Mouse (Mus musculus) G1E-ER4 (cell line): Measurements from ENCODE around the gene Ttc27. TPM values are rescaled to one million over a fixed set of nuclear protein-coding genes. Genes with fewer than 3 reads are reported as not detected.

Experiments
- GATA1 ChIP-seq: IDR thresholded peaks from one replicate; pipeline ENCODE4 v1.8.0; 2012; ENCODE audit warnings: low read length, inconsistent platforms
- polyA plus RNA-seq: library from polyadenylated mRNA; stranded (reverse); fragments of >175 nt; gene quantifications from 2 replicates; pipeline ENCODE4 v1.2.3, GENCODE M21; 2012

Ttc27 gene
- polyA plus RNA-seq, 1 experiment: 30.0 TPM

DNA sequence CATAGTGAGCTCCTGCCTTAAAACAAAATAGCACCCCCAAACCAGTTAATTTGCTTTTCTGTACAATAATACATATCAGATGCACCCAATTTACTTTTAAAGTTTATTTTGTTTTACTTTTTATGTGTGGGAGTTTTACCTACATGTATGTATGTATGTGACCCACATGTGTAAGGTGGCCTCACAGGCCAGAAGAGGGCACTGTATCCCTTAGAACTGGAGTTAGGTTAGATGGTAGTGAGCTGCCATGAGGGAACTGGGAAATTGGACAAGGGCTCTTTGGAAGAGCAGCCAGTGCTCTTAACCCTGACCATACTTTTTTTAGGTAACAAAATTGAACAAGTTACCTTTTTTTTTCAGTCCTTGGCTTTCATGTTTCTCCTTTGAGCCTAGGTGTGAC, 15.3 kb downstream of the Ttc27 start:
- no peak for TF ChIP-seq GATA1

DNA sequence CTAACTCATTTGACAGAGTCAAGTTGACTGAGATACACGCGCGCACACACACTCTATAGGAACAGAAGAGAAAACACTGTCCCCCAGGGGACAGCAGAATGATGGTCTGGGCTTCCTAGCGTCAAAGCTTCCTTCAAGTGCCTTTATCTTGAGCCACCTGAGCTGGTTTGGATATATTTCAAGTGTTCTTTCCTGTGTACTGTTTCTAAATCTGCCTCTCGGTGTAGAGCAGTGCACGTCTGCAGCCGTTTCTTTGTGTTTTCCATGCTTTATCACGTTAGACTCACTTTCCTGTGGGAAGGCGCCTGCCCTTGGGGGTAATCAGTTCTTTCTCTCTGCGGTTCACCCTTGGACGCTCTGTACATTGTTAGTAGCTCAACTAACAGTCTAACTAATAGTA, 17.9 kb downstream of the Ttc27 start:
- no peak for TF ChIP-seq GATA1

DNA sequence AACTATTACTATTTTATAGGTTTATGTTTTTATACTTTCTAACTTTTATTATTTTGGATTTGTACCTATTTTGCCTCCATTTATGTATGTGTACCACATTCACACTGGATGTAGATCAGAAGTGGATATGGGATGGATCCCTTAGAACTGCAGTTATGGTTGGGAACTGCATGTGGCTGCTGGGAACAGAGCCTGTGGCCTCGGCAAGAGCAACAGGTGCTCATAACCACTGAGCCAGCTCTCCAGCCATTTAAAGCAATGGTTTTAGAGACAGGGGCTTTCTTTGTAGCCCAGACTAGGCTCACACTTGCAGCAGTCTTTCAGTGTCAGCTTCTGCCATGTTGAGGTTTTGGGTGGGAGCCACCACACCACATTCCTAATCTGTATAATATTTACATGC, 32.1 kb downstream of the Ttc27 start:
- TF ChIP-seq GATA1: no peak

DNA sequence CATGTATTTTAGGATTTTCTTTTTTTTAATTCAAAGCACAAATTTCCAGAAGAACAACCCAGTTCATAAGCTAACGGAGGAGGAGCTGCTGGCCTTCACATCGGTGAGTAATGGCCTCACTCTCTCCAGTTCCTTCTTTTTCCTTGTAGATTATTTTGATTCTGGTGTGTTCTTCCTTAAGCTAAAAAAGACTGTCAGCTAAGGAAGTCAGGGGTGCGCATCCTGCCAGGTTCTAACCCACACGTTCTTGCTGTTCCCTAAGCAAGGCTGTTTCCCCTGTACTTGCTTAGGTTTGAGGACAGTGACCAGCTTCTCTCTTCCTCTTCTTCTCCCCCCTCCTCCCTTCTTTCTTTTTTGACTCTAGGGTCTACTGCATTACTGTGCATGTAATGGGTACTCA, 33.5 kb downstream of the Ttc27 start:
- no peak for TF ChIP-seq GATA1

DNA sequence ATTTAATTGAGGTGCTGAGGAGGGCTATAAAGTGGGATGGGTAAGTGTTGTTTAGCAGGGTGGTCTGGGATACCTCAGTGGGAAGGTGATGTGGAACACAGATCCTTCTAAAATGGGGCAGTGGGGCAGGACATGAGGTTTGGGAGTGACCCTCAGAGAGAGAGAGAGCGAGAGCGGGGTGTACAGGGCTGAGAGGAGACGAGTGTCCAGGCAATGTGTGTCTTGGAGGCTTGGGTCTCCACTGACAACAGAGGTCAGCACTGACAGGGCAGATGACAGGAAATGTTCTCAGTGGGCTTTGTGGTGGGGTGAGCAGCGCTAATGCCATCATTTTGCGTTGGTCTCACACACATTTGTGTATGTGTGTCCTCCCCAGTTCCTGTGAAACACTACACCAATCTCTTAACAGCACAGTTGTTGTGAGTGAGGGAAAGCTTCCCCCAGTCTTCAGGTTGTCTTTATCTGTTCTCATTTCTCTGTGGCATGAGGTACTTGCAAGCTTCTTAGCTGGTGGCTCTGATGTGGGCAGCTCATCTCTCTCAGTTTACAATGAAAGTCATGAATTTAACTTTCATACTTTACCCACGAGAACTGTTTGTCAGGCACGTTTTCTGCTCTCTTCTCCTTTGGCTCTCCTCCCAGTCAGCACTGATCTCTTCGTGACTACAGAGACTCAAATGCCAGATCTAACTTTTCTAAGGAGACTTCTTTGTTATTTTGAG, 35.5 kb downstream of the Ttc27 start:
- no peak for TF ChIP-seq GATA1

DNA sequence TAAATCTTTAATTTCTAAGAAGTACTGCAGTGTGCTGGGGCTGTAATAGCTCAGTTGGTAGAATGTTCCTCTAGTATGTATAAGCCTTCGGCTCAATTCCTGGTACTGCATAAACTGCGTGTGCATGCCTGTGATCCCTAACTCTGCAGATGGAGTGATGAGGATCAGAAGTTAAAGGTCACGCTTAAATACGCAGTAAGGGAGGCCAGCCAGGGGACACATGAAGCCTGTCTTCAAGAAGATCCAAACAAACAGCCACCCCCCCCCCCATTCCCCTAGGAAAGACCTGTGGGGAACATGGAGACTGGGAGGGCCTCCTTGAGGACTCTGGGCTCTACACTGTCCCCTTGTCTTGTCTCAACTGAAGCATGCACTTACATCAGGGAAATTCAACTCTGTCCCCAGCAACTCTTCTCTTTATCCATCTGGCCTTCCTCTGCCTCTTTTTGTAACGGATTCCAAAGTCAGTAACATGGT, 36.1 kb downstream of the Ttc27 start:
- TF ChIP-seq GATA1: no peak

DNA sequence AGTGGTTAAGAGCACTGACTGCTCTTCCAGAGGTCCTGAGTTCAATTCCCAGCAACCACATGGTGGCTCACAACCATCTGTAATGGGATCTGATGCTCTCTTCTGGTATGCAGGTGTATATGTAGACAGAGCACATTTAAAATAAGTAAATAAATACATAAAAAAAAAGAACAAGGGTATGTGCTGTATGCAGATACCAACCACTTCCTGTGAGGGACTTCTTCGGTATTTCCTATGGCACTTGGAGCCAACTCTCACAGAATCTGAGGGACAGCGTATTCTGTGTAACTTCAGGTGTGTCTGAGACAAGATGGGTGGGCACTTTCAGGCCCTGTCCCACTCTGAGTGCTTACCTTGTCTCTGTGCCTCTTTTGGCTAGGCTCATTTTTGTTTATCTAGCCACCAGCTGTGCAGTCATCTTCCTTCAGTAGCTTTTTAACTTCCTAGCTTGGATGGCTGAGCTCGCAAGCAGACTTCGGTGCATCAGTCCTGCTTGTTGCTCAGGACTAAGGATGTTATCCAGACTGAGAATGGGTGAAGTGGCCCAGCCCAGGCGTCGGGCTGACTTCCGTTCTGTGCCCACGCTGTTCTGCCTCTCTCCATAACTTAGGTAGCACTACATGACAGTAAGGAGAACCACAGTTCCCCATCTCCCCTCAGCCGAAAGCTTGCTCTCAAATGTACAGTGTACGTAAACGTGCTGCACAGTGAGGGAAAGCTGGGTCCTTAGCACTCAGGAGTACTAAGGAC, 37.0 kb downstream of the Ttc27 start:
- no peak for TF ChIP-seq GATA1

DNA sequence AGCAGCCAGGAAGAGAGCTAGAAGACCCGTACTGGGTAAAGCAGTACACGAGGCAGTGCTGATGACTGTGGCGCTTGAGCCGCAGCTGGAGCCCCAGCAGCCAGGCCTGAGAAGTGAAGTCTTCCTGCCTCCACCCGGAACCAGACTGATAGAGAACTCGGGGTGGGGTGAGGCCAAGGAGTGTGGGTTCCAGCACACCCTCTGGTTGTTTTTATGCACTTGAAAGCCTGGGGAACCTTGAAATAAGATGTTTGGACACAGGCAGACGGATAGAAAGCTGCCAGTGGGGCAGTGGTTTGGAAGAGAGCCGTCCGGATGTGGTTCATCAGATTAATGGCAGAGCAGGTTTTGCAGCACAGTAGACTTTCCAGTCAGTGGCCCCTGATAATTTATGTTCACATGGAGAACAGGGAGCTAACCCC, 51.9 kb downstream of the Ttc27 start:
- TF ChIP-seq GATA1: no peak

DNA sequence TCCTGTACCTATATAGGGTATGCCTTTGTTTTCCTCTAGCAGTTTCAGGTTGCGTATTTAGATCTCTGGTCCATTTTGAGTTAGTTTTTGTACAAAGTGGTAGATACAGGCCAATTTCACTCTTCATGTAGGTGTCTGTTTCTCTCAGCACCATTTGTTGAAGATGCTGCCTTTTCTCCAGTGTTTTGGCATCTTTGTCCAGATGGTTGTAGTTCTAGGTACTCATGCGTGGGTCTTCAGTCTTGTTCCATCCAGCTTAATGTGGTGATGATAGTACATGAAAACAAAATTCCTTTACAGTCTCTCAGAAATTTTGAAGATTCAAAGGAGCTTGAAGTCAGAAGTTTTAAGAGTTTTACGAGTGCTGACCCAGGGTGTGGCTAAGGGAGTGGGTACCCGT, 54.8 kb downstream of the Ttc27 start:
- TF ChIP-seq GATA1: no peak

DNA sequence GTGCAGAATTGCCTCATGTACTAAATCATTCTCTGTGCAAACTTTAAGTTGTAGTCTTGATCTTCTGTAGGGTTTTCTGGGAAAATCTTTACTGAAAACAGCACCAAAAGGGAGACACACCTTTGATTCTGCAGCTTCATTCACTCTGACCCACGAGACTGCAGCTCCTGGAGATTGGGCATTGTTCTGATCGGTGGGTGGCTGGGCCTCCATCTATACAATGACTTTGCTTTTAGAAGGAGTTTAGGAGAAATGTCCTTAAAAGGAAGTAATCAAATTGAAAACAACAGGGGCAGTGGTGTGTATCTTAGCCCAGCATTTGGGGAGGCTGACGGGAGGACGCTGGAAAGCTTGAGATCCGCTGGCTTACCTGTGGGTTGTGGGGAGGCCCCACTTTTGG, 56.0 kb downstream of the Ttc27 start:
- no peak for TF ChIP-seq GATA1

DNA sequence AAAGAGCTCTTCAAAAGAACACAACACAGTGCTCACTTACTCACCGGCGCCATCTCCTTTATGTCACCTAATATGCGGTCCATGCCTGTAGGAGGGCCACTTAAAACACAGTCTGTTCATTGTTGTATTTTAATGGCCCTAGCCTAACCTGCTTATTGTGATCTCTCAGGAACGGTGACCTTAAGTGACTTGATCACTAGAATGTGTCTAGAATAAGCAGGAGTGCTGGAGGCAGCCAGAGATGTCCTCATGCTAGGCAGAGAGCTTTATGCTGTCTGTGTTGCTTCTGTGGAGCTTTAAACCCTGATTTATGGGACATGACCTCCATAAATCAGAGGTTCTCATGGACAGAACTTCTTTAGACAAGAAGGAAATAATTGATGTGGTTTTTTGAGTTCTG, 62.6 kb downstream of the Ttc27 start:
- TF ChIP-seq GATA1: no peak

DNA sequence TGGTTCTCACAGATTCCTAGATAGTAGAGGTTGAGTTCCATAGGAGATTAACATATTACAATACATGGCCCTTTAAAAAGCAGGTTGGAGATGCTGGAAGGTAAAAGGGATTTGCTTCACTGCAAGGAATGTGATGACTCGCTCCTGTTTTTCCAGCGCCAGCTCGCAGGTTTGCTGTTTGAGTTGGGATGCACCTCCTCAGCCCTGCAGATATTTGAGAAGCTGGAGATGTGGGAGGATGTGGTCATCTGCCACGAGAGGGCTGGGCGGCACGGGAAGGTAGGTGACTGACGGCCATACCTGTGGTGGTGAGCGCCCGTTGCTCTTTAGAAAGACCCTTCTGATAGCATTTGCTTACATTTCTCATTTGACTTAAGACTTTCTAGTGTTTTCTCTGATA, 63.1 kb downstream of the Ttc27 start:
- no peak for TF ChIP-seq GATA1

DNA sequence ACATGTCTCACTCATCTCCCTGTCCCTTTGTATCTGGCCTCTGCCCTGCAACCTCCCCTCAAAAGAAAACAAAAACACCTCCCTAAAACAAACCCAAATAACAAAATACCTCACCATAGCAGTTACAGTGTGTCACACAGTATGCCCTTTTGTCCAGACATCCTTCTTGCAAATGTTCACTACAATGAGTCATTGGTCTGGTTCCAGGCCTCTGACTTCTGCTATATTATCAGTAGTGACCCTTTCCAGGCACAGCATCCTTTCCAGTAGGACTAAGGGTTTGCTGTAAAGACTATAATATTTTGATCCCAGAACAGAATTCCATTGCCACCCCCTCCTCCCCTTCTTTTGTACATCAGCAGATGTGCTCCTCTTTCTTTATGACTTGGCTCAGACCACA, 64.4 kb downstream of the Ttc27 start:
- no peak for TF ChIP-seq GATA1

DNA sequence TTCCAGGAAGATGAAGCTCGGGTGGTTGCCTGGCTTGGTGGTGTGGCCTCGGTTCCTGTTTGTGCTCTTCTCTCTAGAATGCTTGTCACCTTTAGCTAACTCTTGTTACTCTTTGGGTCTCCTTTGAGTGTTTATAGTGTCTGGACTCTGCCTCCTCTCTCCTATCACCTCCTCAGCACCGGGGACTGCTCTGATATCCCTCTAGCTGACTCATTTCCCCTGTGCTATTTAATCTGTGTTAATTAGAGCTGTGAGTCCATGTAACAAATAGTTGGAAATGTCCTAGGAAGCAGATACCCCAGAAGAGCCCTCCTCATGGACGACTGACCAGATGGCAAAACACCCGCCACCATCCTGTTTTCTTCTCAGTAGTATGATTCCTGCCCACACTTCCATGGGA, 68.1 kb downstream of the Ttc27 start:
- no peak for TF ChIP-seq GATA1

DNA sequence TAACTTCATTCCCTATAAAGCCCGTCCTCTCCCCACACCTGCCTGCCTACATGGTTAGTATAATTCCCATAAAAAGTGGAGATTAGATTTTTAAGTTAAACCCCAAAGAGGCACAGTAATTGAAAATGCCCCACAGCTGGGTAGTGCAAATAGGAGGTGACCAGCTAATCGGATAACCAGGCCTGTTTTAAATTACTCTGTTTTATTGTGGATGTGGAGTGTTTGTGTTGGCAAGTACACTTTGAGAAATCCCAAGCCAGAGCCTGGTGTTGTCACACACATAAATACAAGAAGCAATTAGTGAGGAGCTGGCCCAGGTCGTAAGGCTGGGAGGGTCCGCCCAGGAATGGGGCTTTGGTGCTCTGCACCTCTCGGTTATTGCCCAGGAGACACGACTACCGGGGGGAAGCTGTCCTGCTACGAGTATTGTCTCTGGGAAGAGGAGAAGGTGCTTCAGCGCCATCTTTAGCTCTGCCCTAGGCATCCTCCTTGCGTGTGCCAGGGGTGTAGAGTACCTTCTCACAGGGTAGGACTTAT, 68.7 kb downstream of the Ttc27 start:
- TF ChIP-seq GATA1: no peak

DNA sequence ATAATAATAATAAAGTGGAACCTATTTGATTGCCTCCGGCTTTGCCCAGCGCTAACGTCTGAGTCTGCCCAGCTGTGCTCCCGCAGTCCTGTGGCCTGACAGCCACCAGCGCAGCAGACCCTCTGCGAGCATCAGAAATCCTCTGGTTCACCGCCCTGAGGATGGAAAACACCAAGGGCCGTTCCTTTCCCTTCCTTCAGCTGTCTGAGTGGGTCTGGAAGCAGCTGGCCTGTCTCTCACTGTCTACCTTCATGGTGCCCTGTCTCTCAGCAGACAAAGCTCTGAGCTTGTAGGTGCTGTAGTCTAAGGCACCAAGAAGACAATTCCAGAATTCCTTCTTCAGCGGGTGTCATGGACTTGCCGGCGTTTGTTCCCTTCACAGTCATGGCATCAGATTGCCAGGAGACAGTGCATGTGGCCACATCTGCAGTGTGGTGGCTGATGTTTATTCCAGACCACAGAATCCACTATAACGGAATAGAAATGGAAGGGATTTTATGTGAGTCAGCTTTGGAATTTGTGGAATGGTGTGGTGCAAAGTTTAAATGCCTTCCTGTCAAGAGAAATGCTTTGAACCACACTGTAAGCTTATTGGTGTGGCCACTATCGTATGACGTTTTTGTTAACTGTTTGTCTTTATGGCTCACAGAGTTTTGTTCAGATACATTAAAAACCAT, 78.6 kb downstream of the Ttc27 start:
- TF ChIP-seq GATA1: no peak
